Mouse (Mus musculus) gastrocnemius, postnatal 4 days (tissue): ENCODE measurements around the gene Lypd4. TPM values are rescaled to one million over a fixed set of nuclear protein-coding genes. Genes with fewer than 3 reads are reported as not detected.

Source experiments
- DNase-seq, 2 experiments: peaks; one replicate each; pipeline ENCODE4 v3.0.0; 2021 to 2022; ENCODE audit warnings: low spot score in 2 of 2, mixed read lengths in 2 of 2
- total RNA-seq, 2 experiments: library from RNA; stranded (reverse); gene quantifications; 2 replicates each; pipeline ENCODE4 v1.2.3; 2021

Gene Lypd4
- total RNA-seq, 2 experiments from 2014 or later: not detected

- no peak for DNase-seq
Measured at GRCm38 (mm10) chr7:24889431-24890220, 19.9 kb upstream of the Lypd4 start.

- DNase-seq: no peak
Measured at GRCm38 (mm10) chr7:24887096-24887495, 17.4 kb upstream of the Lypd4 start.

DNA sequence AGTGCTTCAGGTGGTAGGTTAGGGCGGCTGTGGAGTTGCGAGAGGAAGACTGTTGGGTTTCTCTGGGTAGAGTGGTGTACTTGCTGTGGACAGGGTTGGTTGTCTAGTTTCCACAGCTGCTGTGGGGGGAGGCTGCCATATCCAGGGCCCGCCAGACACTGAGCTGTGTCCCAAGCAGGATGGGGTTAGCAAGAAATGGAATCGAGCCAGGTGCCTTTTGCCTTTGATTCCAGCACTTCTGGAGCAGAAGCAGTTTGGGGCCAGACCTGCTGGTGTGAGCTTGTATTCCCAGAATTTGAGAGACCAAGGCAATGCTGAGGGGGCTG is 16.5 kb upstream of the Lypd4 start:
- no peak for DNase-seq

DNA sequence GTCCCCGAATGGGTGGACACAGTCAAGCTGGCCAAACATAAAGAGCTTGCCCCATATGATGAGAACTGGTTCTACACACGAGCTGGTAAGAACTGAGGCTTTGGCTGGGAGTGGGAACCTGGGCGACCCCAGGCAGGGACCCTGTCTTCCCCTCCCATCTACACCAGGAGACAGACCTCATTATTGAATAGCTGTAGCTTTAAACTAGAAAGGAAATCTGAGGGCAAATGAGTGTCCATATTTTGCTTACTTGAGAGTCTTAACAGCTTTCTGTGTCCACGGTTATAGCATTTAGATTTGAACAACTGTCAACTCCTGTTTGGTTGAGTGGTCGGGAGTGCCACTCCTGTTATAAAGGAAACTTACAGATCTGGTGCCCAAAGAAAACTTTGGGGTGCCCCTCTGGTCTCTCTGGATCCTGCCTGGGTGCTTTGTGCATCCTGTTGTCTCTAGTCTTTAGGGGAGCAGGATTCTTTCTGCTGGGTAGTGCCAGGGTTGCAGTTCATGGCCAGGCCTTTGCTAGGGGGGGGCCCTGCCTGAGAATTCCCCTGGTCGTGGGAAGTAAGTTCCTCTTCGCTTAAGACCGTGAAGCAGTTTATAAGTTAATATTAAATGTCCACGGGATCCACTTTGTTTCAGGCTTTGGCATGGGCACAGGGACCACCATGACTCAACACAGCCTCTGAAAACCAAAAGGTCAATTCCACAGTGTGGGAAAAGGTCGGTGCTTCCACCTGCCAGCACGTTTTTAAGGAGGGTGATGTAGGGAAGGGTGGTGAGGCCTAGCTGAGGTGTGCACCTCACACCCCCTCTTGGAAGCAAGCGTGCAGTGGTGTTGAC is 15.9 kb upstream of the Lypd4 start:
- no peak for DNase-seq

GRCm38 (mm10) chr7:24884693-24885291 is 15.1 kb upstream of the Lypd4 start:
- DNase-seq: no peak

- peak; percentile 98 for DNase-seq
Measured at GRCm38 (mm10) chr7:24883896-24884692, 14.4 kb upstream of the Lypd4 start, which contains the start of gene Rps19. Gene Rps19, plus strand, starts transcription at chr7:24884371.

GRCm38 (mm10) chr7:24882416-24883199 is 12.9 kb upstream of the Lypd4 start:
- DNase-seq: no peak

GRCm38 (mm10) chr7:24879620-24880019 is 9.9 kb upstream of the Lypd4 start:
- no peak for DNase-seq

- DNase-seq: no peak
Measured at GRCm38 (mm10) chr7:24877588-24877987, 7.8 kb upstream of the Lypd4 start.

GRCm38 (mm10) chr7:24869080-24869479 is 661 bp downstream of the Lypd4 start:
- no peak for DNase-seq

DNA sequence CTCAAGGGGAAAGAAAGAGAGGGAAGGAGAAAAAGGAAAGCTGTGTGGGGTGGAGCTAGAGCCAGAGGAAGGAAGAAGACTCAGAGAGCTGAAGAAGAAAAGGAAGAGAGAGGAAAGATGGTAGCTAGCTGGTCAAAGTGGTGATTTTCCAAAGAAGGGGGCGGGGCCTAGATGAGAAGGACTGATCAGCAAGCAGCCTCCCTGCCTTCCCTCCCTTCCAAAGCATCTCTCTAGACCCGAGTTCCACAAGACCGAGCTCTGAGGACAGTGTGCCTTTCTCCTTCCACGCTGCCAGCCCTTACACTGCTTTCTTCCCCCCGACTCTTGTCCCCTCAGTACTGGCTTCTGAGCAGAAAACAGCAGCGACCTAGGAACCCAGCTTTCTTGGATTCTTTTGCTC is 5.6 kb downstream of the Lypd4 start:
- no peak for DNase-seq

DNA sequence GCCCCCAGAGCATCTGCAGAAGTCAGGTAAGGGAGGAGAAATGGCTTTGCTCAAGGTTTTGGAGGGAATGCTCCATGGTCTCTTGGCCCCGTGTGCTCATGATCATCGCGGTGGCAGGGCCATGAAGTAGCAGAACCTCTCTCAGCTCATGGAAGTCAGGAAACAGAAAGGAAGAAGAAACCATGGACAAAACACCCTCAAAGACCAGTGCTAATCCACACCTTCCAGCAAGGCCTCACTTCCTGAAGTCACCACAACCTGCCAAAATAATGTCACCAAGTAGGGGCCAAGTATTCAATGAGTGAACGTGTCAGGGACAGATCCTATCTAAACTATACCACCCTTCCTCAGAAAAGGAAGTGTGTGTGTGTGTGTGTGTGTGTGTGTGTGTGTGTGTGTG is 6.9 kb downstream of the Lypd4 start:
- DNase-seq: no peak

DNA sequence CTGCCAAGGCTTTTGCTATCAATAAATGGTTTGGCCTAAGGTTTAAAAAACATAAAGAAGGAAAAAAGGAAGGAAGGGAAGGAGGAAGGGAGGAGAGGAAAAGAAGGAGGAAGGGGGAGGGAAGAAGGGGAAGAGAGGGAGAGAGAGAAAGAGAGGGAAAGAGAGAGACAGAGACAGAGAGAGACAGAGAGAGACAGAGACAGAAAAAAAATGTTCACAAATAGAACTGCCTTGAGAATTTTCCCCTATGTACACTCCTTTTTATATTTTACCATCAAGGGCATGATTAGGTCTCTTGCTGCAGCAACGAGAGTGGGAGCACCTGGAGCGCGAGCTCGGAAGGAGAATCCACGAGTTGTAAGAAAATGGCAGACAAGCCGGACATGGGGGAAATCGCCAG is 7.8 kb downstream of the Lypd4 start, which contains the start of gene Gm9844:
Gene Gm9844, plus strand, starts transcription at position 301 of the 400 bp plus-strand sequence.
- DNase-seq: no peak

DNA sequence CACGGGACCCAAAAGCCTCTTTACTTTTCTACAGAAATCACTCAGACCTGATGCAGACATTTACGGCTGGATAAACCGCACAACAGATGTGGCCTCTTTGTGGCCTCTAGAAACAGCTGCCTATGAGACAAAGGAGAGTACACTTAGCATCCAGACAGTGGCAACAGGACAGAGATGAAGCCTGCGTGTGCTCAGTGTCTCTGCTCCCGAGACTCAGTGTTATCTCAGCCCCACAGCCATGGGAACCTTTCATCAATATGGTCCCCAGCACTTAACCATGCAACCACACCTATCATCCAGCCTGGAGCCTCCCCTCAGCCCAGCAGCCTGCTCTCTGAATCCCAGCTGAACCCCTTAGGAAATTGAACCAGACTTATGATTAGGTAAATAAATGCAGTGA is 10.5 kb downstream of the Lypd4 start:
- no peak for DNase-seq

GRCm38 (mm10) chr7:24856460-24857120 is 13.2 kb downstream of the Lypd4 start:
- no peak for DNase-seq

DNA sequence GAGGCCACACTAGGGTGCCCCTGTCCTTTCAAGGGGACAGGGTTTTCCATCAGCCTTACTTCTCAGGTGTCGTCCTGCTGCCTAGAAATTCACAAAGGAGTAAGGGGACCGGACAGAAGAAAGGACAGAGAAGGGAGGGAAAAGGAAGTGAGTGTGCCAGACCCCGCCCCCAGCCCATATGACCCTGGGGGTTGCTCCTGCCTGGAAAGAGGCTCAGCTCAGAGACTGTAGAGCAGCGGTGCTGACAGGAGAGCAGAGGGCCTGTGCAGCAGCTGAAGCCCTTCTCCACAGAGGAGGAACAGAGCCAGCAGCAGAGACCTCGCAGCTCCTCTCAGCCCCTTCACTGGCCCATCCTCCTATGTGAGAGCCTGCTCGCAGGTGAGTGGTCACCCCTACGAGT is 16.0 kb downstream of the Lypd4 start:
- DNase-seq: no peak

DNA sequence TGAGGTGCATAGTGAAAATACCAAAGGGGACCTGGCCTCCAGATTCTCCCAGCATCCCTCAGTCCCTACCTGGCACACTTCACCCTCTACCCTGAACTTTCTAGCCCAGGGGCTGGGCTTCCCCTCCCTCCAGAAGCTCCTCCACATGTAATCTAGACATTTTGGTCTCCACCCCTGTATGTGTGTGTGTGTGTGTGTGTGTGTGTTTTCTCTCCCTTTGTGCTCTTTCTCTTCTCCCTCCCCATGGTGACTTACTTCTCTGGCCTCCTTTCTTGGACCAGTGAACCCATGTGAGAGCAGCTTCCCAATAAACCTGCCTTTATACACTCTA is 16.5 kb downstream of the Lypd4 start:
- DNase-seq: no peak

- DNase-seq: no peak
Measured at GRCm38 (mm10) chr7:24852557-24853232, 17.0 kb downstream of the Lypd4 start.

GRCm38 (mm10) chr7:24851596-24852325 is 18.0 kb downstream of the Lypd4 start:
- no peak for DNase-seq
